20 mouse cellular contexts compared by ENCODE assay signal in genomic region chr17:35591219-35591578, GRCm38 (mm10). TPM values are rescaled to one million over a fixed set of nuclear protein-coding genes. Genes with fewer than 3 reads are reported as not detected.
DNase-seq lines count a peak whose midpoint lies in the region; ATAC-seq and TF ChIP-seq lines count a peak whose summit lies in the region.
"Had no signal": no experiment of that assay in that cellular context is flagged by ENCODE, and none has a peak within 500 bp of the region (broad histone marks: within the 10 kb centered on the region; RNA-seq: fewer than 3 reads in every experiment).

No protein-coding gene starts in this region.

- no peaks in the 10 kb centered on the region for H3K9me3 ChIP-seq in stomach, embryonic 16.5 days (replicated peaks; ENCODE audit: control insufficient read depth, low read length)
- H3K9me3 ChIP-seq in stomach, postnatal 0 days (ENCODE audit: control insufficient read depth, low read length) = no peaks in the 10 kb centered on the region
- H3K9me3 ChIP-seq in midbrain, embryonic 15.5 days = no peaks in the 10 kb centered on the region
- H3K9me3 ChIP-seq: liver, embryonic 13.5 days had no signal

- no peak overlapping the region for H3K9ac ChIP-seq in stomach, embryonic 16.5 days (ENCODE audit: low read length)
- no peak overlapping the region for H3K9ac ChIP-seq in stomach, postnatal 0 days (ENCODE audit: low read length)
- H3K9ac ChIP-seq in midbrain, embryonic 15.5 days = no peak overlapping the region
- H3K9ac ChIP-seq: heart, embryonic 12.5 days; liver, embryonic 13.5 days had no signal

- no peaks in the 10 kb centered on the region for H3K4me1 ChIP-seq in stomach, embryonic 16.5 days (ENCODE audit: control insufficient read depth, insufficient read depth, low read length)
- no peaks in the 10 kb centered on the region for H3K4me1 ChIP-seq in stomach, postnatal 0 days (replicated peaks; ENCODE audit: control insufficient read depth, insufficient read depth)
- H3K4me1 ChIP-seq in midbrain, embryonic 15.5 days = 0 out of 2 replicates have a peak, but pooled peaks cover 6% of the 10 kb centered on the region
- H3K4me1 ChIP-seq: heart, embryonic 12.5 days; liver, embryonic 13.5 days had no signal

- peak overlapping the region; percentile 52; the same call in 1 of the 2 replicates for H3K4me3 ChIP-seq in gastrocnemius, adult 2 months
- no peak overlapping the region for H3K4me3 ChIP-seq in stomach, embryonic 16.5 days (replicated peaks; ENCODE audit: low read length)
- no peak overlapping the region for H3K4me3 ChIP-seq in stomach, postnatal 0 days (ENCODE audit: low read depth, low read length)
- H3K4me3 ChIP-seq in midbrain, embryonic 15.5 days = no peak overlapping the region
- H3K4me3 ChIP-seq: heart, embryonic 12.5 days; liver, embryonic 13.5 days had no signal

- no peak for ATAC-seq in stomach, embryonic 16.5 days (ENCODE audit: insufficient read depth, low FRiP score)
- no peak for ATAC-seq in stomach, postnatal 0 days (ENCODE audit: low FRiP score, low TSS enrichment)
- ATAC-seq in midbrain, embryonic 15.5 days (replicated peaks) = no peak; the same call in 1 of the 2 replicates
- no peak for ATAC-seq in CD4-positive, CD25-positive, alpha-beta regulatory T cell, adult 4 months
- ATAC-seq in megakaryocyte progenitor cell, adult 5-6 weeks (replicated peaks; ENCODE audit: poor library complexity) = no peak
- ATAC-seq in megakaryocyte, adult 5-6 weeks (ENCODE audit: poor library complexity, severe bottlenecking) = no peak

- no peak for TF ChIP-seq EP300 in stomach, postnatal 0 days (optimal IDR thresholded peaks at IDR 0.05)

- TF ChIP-seq CTCF in gastrocnemius, adult 2 months (IDR thresholded peaks at IDR 0.05) = no peak
- no peak for TF ChIP-seq CTCF in stomach, postnatal 0 days (IDR thresholded peaks at IDR 0.05; ENCODE audit: low read depth)

- 91% methylated on average over 7 of the region's 7 CpGs for WGBS in stomach, embryonic 16.5 days
- WGBS in stomach, postnatal 0 days = 83% methylated on average over 7 of the region's 7 CpGs
- WGBS in midbrain, embryonic 15.5 days = 62% methylated on average over 7 of the region's 7 CpGs

- no peaks in the 10 kb centered on the region for H3K36me3 ChIP-seq in stomach, embryonic 16.5 days (ENCODE audit: control insufficient read depth, insufficient read depth, low read length)
- no peaks in the 10 kb centered on the region for H3K36me3 ChIP-seq in stomach, postnatal 0 days (ENCODE audit: control insufficient read depth, insufficient read depth, low read length)
- H3K36me3 ChIP-seq in midbrain, embryonic 15.5 days (replicated peaks) = no peaks in the 10 kb centered on the region
- H3K36me3 ChIP-seq: G1E; heart, embryonic 12.5 days; liver, embryonic 13.5 days had no signal

- DNase-seq in gastrocnemius, adult 2 months = no peak
- DNase-seq in gastrocnemius, postnatal 36 days = no peak
- DNase-seq in stomach, postnatal 0 days (ENCODE audit: low spot score) = no peak

- H3K27me3 ChIP-seq in stomach, embryonic 16.5 days (ENCODE audit: control insufficient read depth, insufficient read depth, low read length) = no peaks in the 10 kb centered on the region
- no peaks in the 10 kb centered on the region for H3K27me3 ChIP-seq in stomach, postnatal 0 days (ENCODE audit: control insufficient read depth, insufficient read depth, low read length)
- H3K27me3 ChIP-seq in midbrain, embryonic 15.5 days (replicated peaks) = no peaks in the 10 kb centered on the region; the same call in 1 of the 2 replicates
- H3K27me3 ChIP-seq: heart, embryonic 12.5 days; liver, embryonic 13.5 days had no signal

- no peak overlapping the region for H3K4me2 ChIP-seq in stomach, embryonic 16.5 days (ENCODE audit: low read depth, low read length)
- no peak overlapping the region for H3K4me2 ChIP-seq in stomach, postnatal 0 days (replicated peaks; ENCODE audit: low read depth)
- no peak overlapping the region; the same call in 1 of the 2 replicates for H3K4me2 ChIP-seq in midbrain, embryonic 15.5 days
- H3K4me2 ChIP-seq: heart, embryonic 12.5 days; liver, embryonic 13.5 days had no signal

- no peak overlapping the region for H3K27ac ChIP-seq in gastrocnemius, adult 2 months
- peak overlapping the region; percentile 83; the same call in 1 of the 2 replicates for H3K27ac ChIP-seq in stomach, embryonic 16.5 days (ENCODE audit: low read length)
- H3K27ac ChIP-seq in stomach, postnatal 0 days (replicated peaks) = no peak overlapping the region
- H3K27ac ChIP-seq in midbrain, embryonic 15.5 days = peak overlapping the region; percentile 70
- H3K27ac ChIP-seq: liver, embryonic 13.5 days had no signal

- intact Hi-C loops in gastrocnemius, adult 2 months (cut with DNase I) = loop anchor here (5.0 kb wide), 1 partner anchor 146 kb away; no protein-coding TSS in a partner anchor
- intact Hi-C loops in gastrocnemius, postnatal 36 days (cut with DNase I) = no loop called here

RNA-seq across cellular contexts. Expression of gene Sfta2, which starts 10.2 kb away (rescaled TPM):
- not detected for total RNA-seq in gastrocnemius, adult 2 months (2021)
- not detected for total RNA-seq in gastrocnemius, postnatal 36 days (2021)
- 10.2 and 14.0 TPM in 2 replicates for polyA plus RNA-seq in stomach, embryonic 16.5 days (2015; fragmentation: Nextera tagmentation; extraction: Ambion mirVana)
- 7.6 and 8.6 TPM in 2 replicates for polyA plus RNA-seq in stomach, postnatal 0 days (2015; fragmentation: Nextera tagmentation; extraction: Ambion mirVana)
- polyA plus RNA-seq in midbrain, embryonic 15.5 days (2015; fragmentation: Nextera tagmentation; extraction: Ambion mirVana) = not detected in 2 replicates
- polyA plus RNA-seq in CD4-positive, CD25-positive, alpha-beta regulatory T cell, adult 4 months (2017; shearing (Covaris generic)) = not detected
- total RNA-seq in megakaryocyte progenitor cell, adult 5-6 weeks (2015) = not detected in 2 replicates
- not detected in 2 replicates for total RNA-seq in megakaryocyte progenitor cell, adult 5-6 weeks (2017)
- not detected in 2 replicates for total RNA-seq in megakaryocyte, adult 5-6 weeks (2015)
- not detected in 2 replicates for total RNA-seq in megakaryocyte, adult 5-6 weeks (2017)
- total RNA-seq: adrenal gland, postnatal 10 days; G1E; gastrocnemius, postnatal 4 days; heart, postnatal 36 days; layer of hippocampus, postnatal 14 days; megakaryocyte-erythroid progenitor cell, adult 5-6 weeks; neutrophil, adult 5-6 weeks had no signal
- polyA plus RNA-seq: frontal cortex, adult 2 months; G1E; heart, embryonic 12.5 days; limb, embryonic 11.5 days; liver, embryonic 13.5 days had no signal

RNA-seq across cellular contexts. Expression of gene 2300002M23Rik, which starts 23.9 kb away (rescaled TPM):
- not detected for total RNA-seq in gastrocnemius, adult 2 months (2021)
- not detected for total RNA-seq in gastrocnemius, postnatal 36 days (2021)
- polyA plus RNA-seq in stomach, embryonic 16.5 days (2015; fragmentation: Nextera tagmentation; extraction: Ambion mirVana) = 115 and 211 TPM in 2 replicates
- 234 and 311 TPM in 2 replicates for polyA plus RNA-seq in stomach, postnatal 0 days (2015; fragmentation: Nextera tagmentation; extraction: Ambion mirVana)
- not detected in 2 replicates for polyA plus RNA-seq in midbrain, embryonic 15.5 days (2015; fragmentation: Nextera tagmentation; extraction: Ambion mirVana)
- polyA plus RNA-seq in CD4-positive, CD25-positive, alpha-beta regulatory T cell, adult 4 months (2017; shearing (Covaris generic)) = not detected
- not detected in 2 replicates for total RNA-seq in megakaryocyte progenitor cell, adult 5-6 weeks (2015)
- not detected in 2 replicates for total RNA-seq in megakaryocyte progenitor cell, adult 5-6 weeks (2017)
- not detected in 2 replicates for total RNA-seq in megakaryocyte, adult 5-6 weeks (2015)
- total RNA-seq in megakaryocyte, adult 5-6 weeks (2017) = not detected in 2 replicates
- total RNA-seq: adrenal gland, postnatal 10 days; gastrocnemius, postnatal 4 days; heart, postnatal 36 days; layer of hippocampus, postnatal 14 days; megakaryocyte-erythroid progenitor cell, adult 5-6 weeks; neutrophil, adult 5-6 weeks had no signal
- polyA plus RNA-seq: frontal cortex, adult 2 months; G1E; heart, embryonic 12.5 days; limb, embryonic 11.5 days; liver, embryonic 13.5 days had no signal

RNA-seq across cellular contexts. Expression of gene Gm9573, which starts 35.2 kb away (rescaled TPM):
- not detected for total RNA-seq in gastrocnemius, adult 2 months (2021)
- total RNA-seq in gastrocnemius, postnatal 36 days (2021) = not detected
- polyA plus RNA-seq in stomach, embryonic 16.5 days (2015; fragmentation: Nextera tagmentation; extraction: Ambion mirVana) = 2.9 and 4.5 TPM in 2 replicates
- 2.6 and 3.9 TPM in 2 replicates for polyA plus RNA-seq in stomach, postnatal 0 days (2015; fragmentation: Nextera tagmentation; extraction: Ambion mirVana)
- not detected in 2 replicates for polyA plus RNA-seq in midbrain, embryonic 15.5 days (2015; fragmentation: Nextera tagmentation; extraction: Ambion mirVana)
- polyA plus RNA-seq in CD4-positive, CD25-positive, alpha-beta regulatory T cell, adult 4 months (2017; shearing (Covaris generic)) = not detected
- total RNA-seq in megakaryocyte progenitor cell, adult 5-6 weeks (2015) = not detected in 2 replicates
- total RNA-seq in megakaryocyte progenitor cell, adult 5-6 weeks (2017) = not detected in 2 replicates
- total RNA-seq in megakaryocyte, adult 5-6 weeks (2015) = not detected in 2 replicates
- total RNA-seq in megakaryocyte, adult 5-6 weeks (2017) = not detected in 2 replicates
- total RNA-seq: adrenal gland, postnatal 10 days; gastrocnemius, postnatal 4 days; heart, postnatal 36 days; layer of hippocampus, postnatal 14 days; megakaryocyte-erythroid progenitor cell, adult 5-6 weeks had no signal
- polyA plus RNA-seq: G1E; heart, embryonic 12.5 days; kidney, adult 2 months; limb, embryonic 11.5 days; liver, embryonic 13.5 days had no signal

RNA-seq across cellular contexts. Expression of gene Cdsn, which starts 39.3 kb away (rescaled TPM):
- total RNA-seq in gastrocnemius, adult 2 months (2021) = not detected
- not detected for total RNA-seq in gastrocnemius, postnatal 36 days (2021)
- 7.7 and 24.9 TPM in 2 replicates for polyA plus RNA-seq in stomach, embryonic 16.5 days (2015; fragmentation: Nextera tagmentation; extraction: Ambion mirVana)
- polyA plus RNA-seq in stomach, postnatal 0 days (2015; fragmentation: Nextera tagmentation; extraction: Ambion mirVana) = 106 and 139 TPM in 2 replicates
- 0.06 TPM in 2 replicates for polyA plus RNA-seq in midbrain, embryonic 15.5 days (2015; fragmentation: Nextera tagmentation; extraction: Ambion mirVana)
- not detected for polyA plus RNA-seq in CD4-positive, CD25-positive, alpha-beta regulatory T cell, adult 4 months (2017; shearing (Covaris generic))
- total RNA-seq in megakaryocyte progenitor cell, adult 5-6 weeks (2015) = not detected in 2 replicates
- not detected in 2 replicates for total RNA-seq in megakaryocyte progenitor cell, adult 5-6 weeks (2017)
- total RNA-seq in megakaryocyte, adult 5-6 weeks (2015) = not detected in 2 replicates
- not detected in 2 replicates for total RNA-seq in megakaryocyte, adult 5-6 weeks (2017)
- total RNA-seq: G1E; megakaryocyte-erythroid progenitor cell, adult 5-6 weeks; neutrophil, adult 5-6 weeks had no signal
- polyA plus RNA-seq: G1E; limb, embryonic 11.5 days; liver, embryonic 13.5 days had no signal

RNA-seq across cellular contexts. Expression of gene Mucl3, which starts 52.3 kb away (rescaled TPM):
- total RNA-seq in gastrocnemius, adult 2 months (2021) = not detected
- total RNA-seq in gastrocnemius, postnatal 36 days (2021) = not detected
- polyA plus RNA-seq in stomach, embryonic 16.5 days (2015; fragmentation: Nextera tagmentation; extraction: Ambion mirVana) = 71.0 and 145 TPM in 2 replicates
- polyA plus RNA-seq in stomach, postnatal 0 days (2015; fragmentation: Nextera tagmentation; extraction: Ambion mirVana) = 768 and 930 TPM in 2 replicates
- polyA plus RNA-seq in midbrain, embryonic 15.5 days (2015; fragmentation: Nextera tagmentation; extraction: Ambion mirVana) = not detected in 2 replicates
- under 1 TPM; 0.16 to 0.46 TPM for polyA plus RNA-seq in CD4-positive, CD25-positive, alpha-beta regulatory T cell, adult 4 months (2017; shearing (Covaris generic))
- total RNA-seq in megakaryocyte progenitor cell, adult 5-6 weeks (2015) = not detected in 2 replicates
- total RNA-seq in megakaryocyte progenitor cell, adult 5-6 weeks (2017) = not detected in 2 replicates
- not detected in 2 replicates for total RNA-seq in megakaryocyte, adult 5-6 weeks (2015)
- not detected in 2 replicates for total RNA-seq in megakaryocyte, adult 5-6 weeks (2017)
- total RNA-seq: adrenal gland, postnatal 10 days; gastrocnemius, postnatal 4 days; heart, postnatal 36 days; layer of hippocampus, postnatal 14 days; megakaryocyte-erythroid progenitor cell, adult 5-6 weeks; neutrophil, adult 5-6 weeks had no signal
- polyA plus RNA-seq: frontal cortex, adult 2 months; G1E; kidney, adult 2 months; limb, embryonic 11.5 days had no signal

Comparison
In these comparisons a context has a peak if more than half of its experiments do, and no peak if none do; other contexts are left out.
1. H3K27ac ChIP-seq: peak in stomach, embryonic 16.5 days (single experiment) and midbrain, embryonic 15.5 days (single experiment); none in gastrocnemius, adult 2 months (single experiment) and stomach, postnatal 0 days (single experiment).